Mouse (Mus musculus) CH12.LX (cell line): Measurements from ENCODE around the gene Coro7. TPM values are rescaled to one million over a fixed set of nuclear protein-coding genes. Genes with fewer than 3 reads are reported as not detected.

Experiments
- DNase-seq: peaks from one replicate; pipeline ENCODE4 v3.0.0-alpha.2; 2013; ENCODE audit errors: extremely low read depth
- H3K27ac ChIP-seq: 2 replicates; pipeline ENCODE4 v1.5.1; 2012; ENCODE audit warnings: low read depth, mild to moderate bottlenecking, control low read depth, moderate library complexity; ENCODE audit not compliant: insufficient read depth
- H3K27me3 ChIP-seq: replicated peaks from 2 replicates; pipeline ENCODE3; 2012; ENCODE audit warnings: inconsistent platforms
- H3K36me3 ChIP-seq, 2 experiments: replicated peaks in 1 of 2; 2 replicates each; pipeline versions ENCODE3 to v1.6.1; 2012; ENCODE audit warnings: inconsistent platforms in 1 of 2, low read length in 1 of 2, mild to moderate bottlenecking in 1 of 2, mixed read lengths in 1 of 2, moderate library complexity in 1 of 2; ENCODE audit not compliant: control insufficient read depth in 1 of 2, insufficient read depth in 1 of 2
- H3K4me1 ChIP-seq, 2 experiments: 2 replicates each; pipeline ENCODE4 v1.6.1; 2012; ENCODE audit warnings: inconsistent platforms in 1 of 2, moderate library complexity in 1 of 2; ENCODE audit not compliant: insufficient read depth in 2 of 2, control insufficient read depth in 1 of 2
- H3K4me2 ChIP-seq: 2 replicates; pipeline ENCODE4 v1.6.1; 2012; ENCODE audit warnings: low read depth, mild to moderate bottlenecking, control low read depth; ENCODE audit not compliant: poor library complexity, insufficient read depth, severe bottlenecking
- H3K4me3 ChIP-seq, 3 experiments: fragments of 150-350 bp in 1 of 3; sonication (generic) in 1 of 3; replicated peaks in 1 of 3; 2 replicates each; pipeline versions ENCODE3 to v1.5.1; 2011 to 2012; ENCODE audit warnings: low read depth in 2 of 3, low read length in 2 of 3, mild to moderate bottlenecking in 2 of 3, moderate library complexity in 2 of 3, control low read depth in 1 of 3, improper control_type of control experiment in 1 of 3, inconsistent platforms in 1 of 3, mixed read lengths in 1 of 3; ENCODE audit not compliant: poor library complexity in 1 of 3
- H3K79me2 ChIP-seq: replicated peaks from 2 replicates; pipeline ENCODE4 v1.6.1; 2012; ENCODE audit warnings: mild to moderate bottlenecking, moderate library complexity; ENCODE audit not compliant: control insufficient read depth, poor library complexity, insufficient read depth, severe bottlenecking; ENCODE audit errors: extremely low read depth
- H3K9ac ChIP-seq: 2 replicates; pipeline ENCODE4 v1.6.1; 2012; ENCODE audit warnings: low read depth, mild to moderate bottlenecking, control low read depth, moderate library complexity; ENCODE audit not compliant: insufficient read depth
- H3K9me3 ChIP-seq: replicated peaks from 2 replicates; pipeline ENCODE3; 2012; ENCODE audit warnings: low read length, inconsistent platforms, mixed read lengths
- BHLHE40 ChIP-seq: IDR thresholded peaks from 2 replicates; pipeline ENCODE4 v1.6.1; 2011; ENCODE audit warnings: mild to moderate bottlenecking, low read depth, low read length, improper control_type of control experiment
- CHD1 ChIP-seq: IDR thresholded peaks from 2 replicates; pipeline ENCODE4 v1.6.1; 2012; ENCODE audit warnings: low read depth, low read length, improper control_type of control experiment, inconsistent platforms
- CHD2 ChIP-seq: IDR thresholded peaks from 2 replicates; pipeline ENCODE4 v1.6.1; 2011; ENCODE audit warnings: low read length, improper control_type of control experiment
- CTCF ChIP-seq, 2 experiments: IDR thresholded peaks in 1 of 2; conservative IDR thresholded peaks in 1 of 2; 2 replicates each; pipeline ENCODE4 v1.5.1; 2011 to 2012; ENCODE audit warnings: low read depth in 2 of 2, low read length in 2 of 2, improper control_type of control experiment in 1 of 2, inconsistent platforms in 1 of 2, mild to moderate bottlenecking in 1 of 2, moderate library complexity in 1 of 2
- E2F4 ChIP-seq: IDR thresholded peaks from 2 replicates; pipeline ENCODE4 v1.6.1; 2011; ENCODE audit warnings: low read depth, low read length, improper control_type of control experiment; ENCODE audit not compliant: insufficient replicate concordance
- ELF1 ChIP-seq: IDR thresholded peaks from 2 replicates; pipeline ENCODE4 v1.6.1; 2014; ENCODE audit warnings: low read depth, mild to moderate bottlenecking, inconsistent platforms, low read length, improper control_type of control experiment
- EP300 ChIP-seq: IDR thresholded peaks from 2 replicates; pipeline ENCODE4 v1.6.1; 2011; ENCODE audit warnings: low read length, improper control_type of control experiment
- ETS1 ChIP-seq: conservative IDR thresholded peaks from 2 replicates; pipeline ENCODE4 v1.6.1; 2012; ENCODE audit warnings: low read depth, mild to moderate bottlenecking, inconsistent platforms, low read length, improper control_type of control experiment, moderate library complexity
- GABPA ChIP-seq: IDR thresholded peaks from 2 replicates; pipeline ENCODE4 v1.6.1; 2012; ENCODE audit warnings: low read depth, low read length, improper control_type of control experiment, inconsistent platforms; ENCODE audit not compliant: insufficient replicate concordance
- HCFC1 ChIP-seq: IDR thresholded peaks from 2 replicates; pipeline ENCODE4 v1.6.1; 2012; ENCODE audit warnings: low read depth, mild to moderate bottlenecking, inconsistent platforms, low read length, improper control_type of control experiment
- IRF4 ChIP-seq: IDR thresholded peaks from 2 replicates; pipeline ENCODE4 v1.6.1; 2014; ENCODE audit warnings: low read depth, mild to moderate bottlenecking, inconsistent platforms, low read length, improper control_type of control experiment
- JUN ChIP-seq: IDR thresholded peaks from 2 replicates; pipeline ENCODE4 v1.6.1; 2011; ENCODE audit warnings: low read depth, mild to moderate bottlenecking, low read length, improper control_type of control experiment, moderate library complexity; ENCODE audit not compliant: insufficient read depth
- JUND ChIP-seq: conservative IDR thresholded peaks from 2 replicates; pipeline ENCODE4 v1.6.1; 2011; ENCODE audit warnings: low read depth, low read length, improper control_type of control experiment
- KAT2A ChIP-seq: IDR thresholded peaks from 2 replicates; pipeline ENCODE4 v1.6.1; 2012; ENCODE audit warnings: low read length, improper control_type of control experiment, inconsistent platforms; ENCODE audit not compliant: insufficient replicate concordance
- MAFK ChIP-seq: IDR thresholded peaks from 2 replicates; pipeline ENCODE4 v1.6.1; 2011; ENCODE audit warnings: low read length, improper control_type of control experiment; ENCODE audit not compliant: insufficient replicate concordance
- MAX ChIP-seq: IDR thresholded peaks from 2 replicates; pipeline ENCODE4 v1.6.1; 2011; ENCODE audit warnings: low read length, improper control_type of control experiment
- MAZ ChIP-seq: IDR thresholded peaks from 2 replicates; pipeline ENCODE4 v1.6.1; 2012; ENCODE audit warnings: low read depth, mild to moderate bottlenecking, inconsistent platforms, low read length, improper control_type of control experiment, moderate library complexity
- MEF2A ChIP-seq: IDR thresholded peaks from 2 replicates; pipeline ENCODE4 v1.6.1; 2014; ENCODE audit warnings: low read depth, mild to moderate bottlenecking, inconsistent platforms, low read length, improper control_type of control experiment, borderline replicate concordance
- MXI1 ChIP-seq: IDR thresholded peaks from 2 replicates; pipeline ENCODE4 v1.6.1; 2011; ENCODE audit warnings: mild to moderate bottlenecking, low read depth, low read length, improper control_type of control experiment
- MYC ChIP-seq: IDR thresholded peaks from 2 replicates; pipeline ENCODE4 v1.6.1; 2011; ENCODE audit warnings: low read depth, mild to moderate bottlenecking, improper control_type of control experiment, low read length
- NELFE ChIP-seq: IDR thresholded peaks from 2 replicates; pipeline ENCODE4 v1.6.1; 2011; ENCODE audit warnings: low read depth, low read length, improper control_type of control experiment
- NRF1 ChIP-seq: IDR thresholded peaks from 2 replicates; pipeline ENCODE4 v1.6.1; 2014; ENCODE audit warnings: low read depth, mild to moderate bottlenecking, inconsistent platforms, low read length, improper control_type of control experiment, moderate library complexity
- PAX5 ChIP-seq: IDR thresholded peaks from 2 replicates; pipeline ENCODE4 v1.6.1; 2012; ENCODE audit warnings: low read length, inconsistent platforms, mixed read lengths
- POLR2A ChIP-seq: IDR thresholded peaks from 2 replicates; pipeline ENCODE4 v1.6.1; 2011; ENCODE audit warnings: low read depth, mild to moderate bottlenecking, improper control_type of control experiment, low read length
- POLR2AphosphoS2 ChIP-seq: IDR thresholded peaks from 2 replicates; pipeline ENCODE4 v1.6.1; 2011; ENCODE audit warnings: low read depth, low read length, improper control_type of control experiment
- RAD21 ChIP-seq: IDR thresholded peaks from 2 replicates; pipeline ENCODE4 v1.6.1; 2011; ENCODE audit warnings: low read depth, mild to moderate bottlenecking, low read length, improper control_type of control experiment, moderate library complexity
- RCOR1 ChIP-seq: conservative IDR thresholded peaks from 2 replicates; pipeline ENCODE4 v1.6.1; 2012; ENCODE audit warnings: low read depth, mild to moderate bottlenecking, inconsistent platforms, low read length, improper control_type of control experiment
- SIN3A ChIP-seq: IDR thresholded peaks from 2 replicates; pipeline ENCODE4 v1.6.1; 2012; ENCODE audit warnings: low read length, improper control_type of control experiment, inconsistent platforms
- SMC3 ChIP-seq: IDR thresholded peaks from 2 replicates; pipeline ENCODE4 v1.6.1; 2011; ENCODE audit warnings: low read depth, low read length, improper control_type of control experiment
- TBP ChIP-seq: conservative IDR thresholded peaks from 2 replicates; pipeline ENCODE4 v1.6.1; 2011; ENCODE audit warnings: low read depth, low read length, improper control_type of control experiment
- TCF12 ChIP-seq: IDR thresholded peaks from 2 replicates; pipeline ENCODE4 v1.6.1; 2014; ENCODE audit warnings: low read depth, mild to moderate bottlenecking, inconsistent platforms, low read length, improper control_type of control experiment
- UBTF ChIP-seq: IDR thresholded peaks from 2 replicates; pipeline ENCODE4 v1.6.1; 2012; ENCODE audit warnings: low read depth, mild to moderate bottlenecking, inconsistent platforms, low read length, improper control_type of control experiment, moderate library complexity
- USF1 ChIP-seq: IDR thresholded peaks from 2 replicates; pipeline ENCODE4 v1.6.1; 2014; ENCODE audit warnings: low read depth, mild to moderate bottlenecking, inconsistent platforms, low read length, improper control_type of control experiment
- USF2 ChIP-seq: conservative IDR thresholded peaks from 2 replicates; pipeline ENCODE4 v1.6.1; 2011; ENCODE audit warnings: low read depth, low read length, improper control_type of control experiment
- ZC3H11A ChIP-seq: IDR thresholded peaks from 2 replicates; pipeline ENCODE4 v1.6.1; 2012; ENCODE audit warnings: low read depth, mild to moderate bottlenecking, inconsistent platforms, low read length, improper control_type of control experiment
- ZKSCAN1 ChIP-seq: IDR thresholded peaks from 2 replicates; pipeline ENCODE4 v1.6.1; 2012; ENCODE audit warnings: low read depth, inconsistent platforms, low read length, improper control_type of control experiment, borderline replicate concordance
- ZMIZ1 ChIP-seq: IDR thresholded peaks from 2 replicates; pipeline ENCODE4 v1.6.1; 2012; ENCODE audit warnings: low read depth, mild to moderate bottlenecking, inconsistent platforms, low read length, improper control_type of control experiment
- ZNF384 ChIP-seq: IDR thresholded peaks from 2 replicates; pipeline ENCODE4 v1.6.1; 2012; ENCODE audit warnings: low read depth, low read length, improper control_type of control experiment, inconsistent platforms
- dilution Hi-C: fragments of 300-500 bp; cut with MboI; formaldehyde crosslinking; loops from 2 replicates; pipeline ENCODE4 v1.14.3; 2020; ENCODE audit warnings: low sequenced_read_pairs; ENCODE audit not compliant: extremely low pct_unique_long_range_greater_than_20kb, extremely low pct_ligation_motif_present
- in situ Hi-C: fragments of 300-500 bp; cut with MboI; formaldehyde crosslinking; loops from 3 replicates; pipeline ENCODE4 v1.14.3; 2019; ENCODE audit warnings: low sequenced_read_pairs, low pct_ligation_motif_present, low pct_unique_long_range_greater_than_20kb, mixed read lengths
- polyA plus RNA-seq: library from polyadenylated mRNA; unstranded; fragments of >175 nt; gene quantifications from 2 replicates; pipeline ENCODE4 v1.2.1, GENCODE M21; 2012; ENCODE audit warnings: low read depth; ENCODE audit not compliant: insufficient read length
- total RNA-seq, 2 experiments: library from RNA; depleted of rRNA; stranded (reverse); fragments of 300-350 nt in 1 of 2; fragments of >200 nt in 1 of 2; gene quantifications; 2 replicates each; pipeline ENCODE4 v1.2.3; 2012 to 2014

The Coro7 gene
- total and polyA plus RNA-seq, 3 experiments, result 5.7 to 40.2 (median 20.0) TPM

DNA sequence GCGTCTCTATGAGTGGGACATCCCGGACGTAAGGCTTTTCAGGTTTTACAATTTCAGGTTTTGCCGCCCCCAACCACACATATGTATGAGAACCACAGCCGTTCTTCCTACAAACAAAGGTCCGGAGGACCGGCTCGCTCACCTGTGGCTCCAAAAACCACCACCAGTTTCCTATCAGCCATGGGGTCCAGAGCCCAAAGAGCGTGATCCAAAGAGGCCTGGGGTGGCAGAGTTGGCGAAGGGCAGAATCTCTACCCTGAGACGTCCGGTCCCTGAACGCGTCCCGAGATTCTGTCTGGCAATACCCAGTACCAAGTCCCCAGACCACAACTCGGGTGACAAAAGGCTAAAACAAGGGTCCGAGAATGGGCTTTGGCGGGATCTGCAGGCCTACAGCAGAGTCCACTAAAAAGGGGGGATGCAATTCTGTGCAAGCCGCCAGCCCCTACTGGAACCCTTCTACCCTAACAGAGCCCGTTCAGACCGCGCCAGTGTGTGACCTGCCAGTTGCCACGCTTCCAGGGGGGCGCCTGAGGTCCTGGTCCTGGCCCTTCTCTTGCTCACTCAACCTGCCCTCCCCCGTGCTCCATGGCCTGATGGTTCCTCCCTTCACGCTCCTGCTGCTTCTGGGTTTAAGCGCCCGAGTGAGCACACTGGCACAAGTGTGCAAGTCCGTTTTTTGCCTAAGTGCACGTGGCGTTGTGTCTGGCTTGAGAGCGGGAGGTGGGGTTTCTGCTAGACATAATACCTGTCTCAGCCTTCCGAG lies 39.4 kb upstream of the Coro7 start, which contains the start of gene Nmral1:
Gene Nmral1, minus strand, starts transcription at position 604 of the 766 bp plus-strand sequence.
- H3K36me3 ChIP-seq, result peaks cover 2 to 3% of the 10 kb centered on the region in 2 experiments
- peak within 1 kb of the TSS in 2 of 3 experiments; percentile 21 to 54 for H3K4me3 ChIP-seq
- dilution Hi-C loops, result no loop called here
- peak within 1 kb of the TSS; percentile 24; the same call in 1 of the 2 replicates for H3K4me2 ChIP-seq
- TF ChIP-seq GABPA (no peak), RAD21 (no peak), CHD2 (no peak), ZNF384 (no peak), IRF4 (no peak), TBP (peak; percentile 34; the same call in 1 of the 2 replicates), BHLHE40 (peak; percentile 96), UBTF (no peak), MXI1 (peak; percentile 72), SMC3 (no peak), JUN (no peak), CHD1 (peak; percentile 97), ELF1 (no peak), POLR2AphosphoS2 (no peak), SIN3A (no peak), EP300 (no peak), E2F4 (0 out of 2 replicates have a peak, but pooled peaks have one; percentile 61), CTCF (conservative IDR thresholded peaks at IDR 0.05 in 1 of 2, IDR thresholded peaks at IDR 0.05 in 1 of 2; ENCODE audit: low read depth in 2 of 2, low read length in 2 of 2) (no peak), POLR2A (peak; percentile 71; the same call in 1 of the 2 replicates), MAFK (no peak), ZMIZ1 (no peak), ZKSCAN1 (no peak), ZC3H11A (no peak), MAX (peak; percentile 74; the same call in 1 of the 2 replicates), NELFE (peak; percentile 41; the same call in 1 of the 2 replicates), USF2 (no peak), USF1 (no peak), PAX5 (no peak), TCF12 (no peak), KAT2A (no peak), NRF1 (no peak), MYC (peak; percentile 77; the same call in 1 of the 2 replicates), RCOR1 (no peak), HCFC1 (no peak), JUND (no peak), MAZ (no peak), MEF2A (no peak), ETS1 (no peak)
- peaks cover 6 to 22% of the 10 kb centered on the region in 2 experiments for H3K4me1 ChIP-seq
- DNase-seq, result no peak
- in situ Hi-C loops, result no loop called here
- H3K27me3 ChIP-seq, result no peaks in the 10 kb centered on the region
- peak within 1 kb of the TSS; percentile 64 for H3K9ac ChIP-seq
- H3K9me3 ChIP-seq, result peaks cover 7% of the 10 kb centered on the region
- H3K79me2 ChIP-seq, result no peaks in the 10 kb centered on the region
- peak within 1 kb of the TSS; percentile 17 for H3K27ac ChIP-seq
